Mouse (Mus musculus): ENCODE results near the gene Limch1.

GRCm38 (mm10) chr5:67002346-67002745 is 256.7 kb downstream of the Limch1 start:
- TF ChIP-seq CTCF (IDR thresholded peaks at IDR 0.05; ENCODE audit: borderline replicate concordance, insufficient read depth, low read length) = no peak
- no peak for TF ChIP-seq POLR2A (IDR thresholded peaks at IDR 0.05; ENCODE audit: low read depth, low read length)
